Mouse (Mus musculus) cerebellum, adult 2 months (tissue): Measurements from ENCODE around the gene Taf1c.

Experiments used
- CTCF ChIP-seq: fragments of 200-500 bp; IDR thresholded peaks from 2 replicates; pipeline ENCODE4 v1.5.1; 2011; ENCODE audit warnings: low read depth, mild to moderate bottlenecking, control low read depth, low read length, moderate library complexity, borderline replicate concordance; ENCODE audit not compliant: insufficient read depth
- POLR2A ChIP-seq: fragments of 200-500 bp; IDR thresholded peaks from 2 replicates; pipeline ENCODE4 v1.6.1; 2011; ENCODE audit warnings: low read length, control low read depth, borderline replicate concordance; ENCODE audit not compliant: insufficient read depth

DNA sequence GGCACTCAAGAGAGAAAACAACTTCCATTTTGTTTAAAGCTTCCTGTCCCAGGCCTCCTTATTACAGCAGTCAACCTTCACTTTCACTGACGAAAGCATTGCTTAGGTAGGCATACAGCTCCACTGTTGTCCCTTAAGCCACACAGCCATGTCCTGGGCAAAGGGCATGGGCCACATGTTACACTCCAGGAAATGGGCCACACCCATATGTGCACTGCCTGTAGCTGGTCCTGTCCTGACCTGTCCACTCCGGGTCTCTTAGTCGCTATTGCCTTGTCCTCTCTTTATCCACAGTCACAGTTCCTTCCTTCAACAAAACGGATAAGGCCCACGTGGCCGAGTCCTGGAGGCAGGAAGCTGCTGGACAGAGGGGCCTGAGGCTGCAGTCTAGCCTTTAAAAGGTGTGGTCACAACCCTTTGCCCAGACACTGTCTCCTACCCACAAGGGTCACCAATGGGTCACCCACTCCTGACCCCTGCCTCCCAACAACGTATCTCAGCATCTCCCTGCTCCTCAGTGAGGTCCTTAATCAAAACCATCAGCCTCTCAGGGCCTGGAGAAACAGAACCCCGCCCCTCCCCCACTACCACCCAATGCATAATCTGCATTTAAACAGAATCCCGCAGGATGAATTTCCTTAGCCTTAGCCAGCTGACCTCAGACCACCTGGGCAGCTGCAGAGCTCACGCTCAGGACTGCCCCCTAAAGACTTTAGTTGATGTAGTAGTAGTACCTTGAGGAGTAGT is 22.8 kb upstream of the Taf1c start:
- TF ChIP-seq CTCF (no peak), POLR2A (no peak)
